Mouse (Mus musculus) kidney, postnatal 14 days (tissue): Measurements from ENCODE around the gene Gm21833.
"Not testable (repeated sequence)": the region's sequence is repeated elsewhere in the genome, so short reads cannot be mapped to it uniquely, and the experiment has no call there.

Source experiments
- DNase-seq: peaks from one replicate; pipeline ENCODE4 v3.0.0; 2022; ENCODE audit warnings: mixed read lengths

The Gm21833 gene

GRCm38 (mm10) chr16:82828082-82828481 is at the start of gene Gm21833:
Gm21833 (plus strand) TSS chr16:82828382.
- DNase-seq = not testable (repeated sequence)

GRCm38 (mm10) chr16:82789521-82789920 is 38.7 kb upstream of the Gm21833 start:
- DNase-seq = no peak

DNA sequence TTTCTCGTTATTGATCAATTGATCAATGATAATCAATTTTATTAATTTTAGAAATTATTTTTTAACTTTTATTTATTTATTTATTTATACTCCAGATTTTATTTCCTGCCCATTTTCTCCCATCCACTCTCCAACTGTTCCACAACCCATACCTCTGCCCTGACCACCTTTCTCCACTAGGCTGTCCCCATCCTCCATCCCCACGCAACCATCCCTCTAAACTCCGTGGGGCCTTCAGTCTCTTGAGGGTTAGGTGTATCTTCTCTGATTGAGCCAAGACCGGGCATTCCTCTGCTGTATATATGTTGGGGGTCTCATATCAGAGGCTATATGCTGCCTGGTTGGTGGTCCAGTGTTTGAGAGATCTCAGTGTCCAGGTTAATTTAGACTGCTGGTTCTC is 31.7 kb upstream of the Gm21833 start:
- no peak for DNase-seq

GRCm38 (mm10) chr16:82815255-82815654 is 12.9 kb upstream of the Gm21833 start:
- DNase-seq = no peak

- no peak for DNase-seq
These were observed 11.6 kb upstream of the Gm21833 start for GRCm38 (mm10) chr16:82816615-82817014.

GRCm38 (mm10) chr16:82855752-82856151 is 27.6 kb downstream of the Gm21833 start:
- no peak for DNase-seq

DNA sequence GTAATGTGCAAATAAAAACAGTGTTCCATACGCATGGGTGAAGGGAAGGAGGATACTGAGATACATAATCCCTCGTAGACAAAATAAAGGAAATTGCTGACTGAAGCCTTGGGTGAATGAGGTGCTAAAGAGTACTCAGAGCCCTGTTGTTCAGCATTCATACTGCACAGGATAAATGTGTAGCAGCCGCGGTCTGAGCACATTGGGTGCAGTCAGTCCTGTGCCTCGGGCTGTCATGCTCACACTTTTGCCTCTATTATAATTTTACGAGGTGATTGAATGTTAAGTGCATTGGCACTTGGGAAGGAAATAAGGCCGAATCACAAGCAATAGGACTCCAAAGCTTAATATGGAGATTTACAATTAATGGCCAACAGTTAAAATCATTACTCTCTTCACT is 36.4 kb downstream of the Gm21833 start:
- DNase-seq = no peak
